Mouse (Mus musculus): ENCODE data around the gene Bbs2. TPM values are rescaled to one million over a fixed set of nuclear protein-coding genes. Genes with fewer than 3 reads are reported as not detected.

The Bbs2 gene
- total RNA-seq, 2 experiments from 2014 or later: 0.58 to 9.0 TPM

- no peak for ATAC-seq (replicated peaks; ENCODE audit: low FRiP score, poor library complexity, severe bottlenecking)
Observed at GRCm38 (mm10) chr8:94107871-94108270, 9.1 kb upstream of the Bbs2 start.

- ATAC-seq (replicated peaks; ENCODE audit: low FRiP score, poor library complexity, severe bottlenecking): no peak
Observed at GRCm38 (mm10) chr8:94104146-94104545, 5.4 kb upstream of the Bbs2 start.

GRCm38 (mm10) chr8:94098996-94099395 lies 268 bp upstream of the Bbs2 start:
- no peak for ATAC-seq (replicated peaks; ENCODE audit: low FRiP score, poor library complexity, severe bottlenecking)

- ATAC-seq (replicated peaks; ENCODE audit: low FRiP score, poor library complexity, severe bottlenecking): no peak
Observed at GRCm38 (mm10) chr8:94094281-94094680, 4.4 kb downstream of the Bbs2 start.

- ATAC-seq (replicated peaks; ENCODE audit: low FRiP score, poor library complexity, severe bottlenecking): no peak
Observed at GRCm38 (mm10) chr8:94092848-94093247, 5.9 kb downstream of the Bbs2 start.

- no peak for ATAC-seq (replicated peaks; ENCODE audit: low FRiP score, poor library complexity, severe bottlenecking)
Observed at GRCm38 (mm10) chr8:94089715-94090114, 9.0 kb downstream of the Bbs2 start.

GRCm38 (mm10) chr8:94087964-94088363 lies 10.8 kb downstream of the Bbs2 start:
- no peak for ATAC-seq (replicated peaks; ENCODE audit: low FRiP score, poor library complexity, severe bottlenecking)

- ATAC-seq (replicated peaks; ENCODE audit: low FRiP score, poor library complexity, severe bottlenecking): no peak
Observed at GRCm38 (mm10) chr8:94076461-94077192, 22.1 kb downstream of the Bbs2 start.

- no peak for ATAC-seq (replicated peaks; ENCODE audit: low FRiP score, poor library complexity, severe bottlenecking)
Observed at GRCm38 (mm10) chr8:94068793-94069192, 29.9 kb downstream of the Bbs2 start.

- ATAC-seq (replicated peaks; ENCODE audit: low FRiP score, poor library complexity, severe bottlenecking): no peak
Observed at GRCm38 (mm10) chr8:94066121-94066863, 32.4 kb downstream of the Bbs2 start.

GRCm38 (mm10) chr8:94057157-94057854 lies 41.4 kb downstream of the Bbs2 start:
- peak; percentile 85 for ATAC-seq (replicated peaks; ENCODE audit: low FRiP score, poor library complexity, severe bottlenecking)

- ATAC-seq (replicated peaks; ENCODE audit: low FRiP score, poor library complexity, severe bottlenecking): no peak
Observed at GRCm38 (mm10) chr8:94052696-94053095, 46.0 kb downstream of the Bbs2 start.

GRCm38 (mm10) chr8:94047845-94048244 lies 50.9 kb downstream of the Bbs2 start:
- no peak for ATAC-seq (replicated peaks; ENCODE audit: low FRiP score, poor library complexity, severe bottlenecking)

- no peak for ATAC-seq (replicated peaks; ENCODE audit: low FRiP score, poor library complexity, severe bottlenecking)
Observed at GRCm38 (mm10) chr8:94037806-94038205, 60.9 kb downstream of the Bbs2 start.

GRCm38 (mm10) chr8:94036944-94037524 lies 61.7 kb downstream of the Bbs2 start, which contains the start of the genes Nudt21 and Ogfod1:
Nudt21 (minus strand) TSS chr8:94037031.
Ogfod1 (plus strand) TSS chr8:94037198.
- ATAC-seq (replicated peaks; ENCODE audit: low FRiP score, poor library complexity, severe bottlenecking): peak; percentile 97

- peak; percentile 62 for ATAC-seq (replicated peaks; ENCODE audit: low FRiP score, poor library complexity, severe bottlenecking)
Observed at GRCm38 (mm10) chr8:94036541-94036940, 62.2 kb downstream of the Bbs2 start.

GRCm38 (mm10) chr8:94035200-94035599 lies 63.5 kb downstream of the Bbs2 start:
- ATAC-seq (replicated peaks; ENCODE audit: low FRiP score, poor library complexity, severe bottlenecking): no peak

GRCm38 (mm10) chr8:94033601-94034000 lies 65.1 kb downstream of the Bbs2 start:
- no peak for ATAC-seq (replicated peaks; ENCODE audit: low FRiP score, poor library complexity, severe bottlenecking)

GRCm38 (mm10) chr8:94029701-94030100 lies 69.0 kb downstream of the Bbs2 start:
- ATAC-seq (replicated peaks; ENCODE audit: low FRiP score, poor library complexity, severe bottlenecking): no peak

- ATAC-seq (replicated peaks; ENCODE audit: low FRiP score, poor library complexity, severe bottlenecking): no peak
Observed at GRCm38 (mm10) chr8:94023916-94024315, 74.8 kb downstream of the Bbs2 start.
